Mouse (Mus musculus): ENCODE measurements at regions not wholly inside any gene's neighbourhood (a gene's known extent, or its start where the extent isn't known, plus 50 kb on each side); places are given as distances from the start of the nearest gene placed in this dataset.

DNA sequence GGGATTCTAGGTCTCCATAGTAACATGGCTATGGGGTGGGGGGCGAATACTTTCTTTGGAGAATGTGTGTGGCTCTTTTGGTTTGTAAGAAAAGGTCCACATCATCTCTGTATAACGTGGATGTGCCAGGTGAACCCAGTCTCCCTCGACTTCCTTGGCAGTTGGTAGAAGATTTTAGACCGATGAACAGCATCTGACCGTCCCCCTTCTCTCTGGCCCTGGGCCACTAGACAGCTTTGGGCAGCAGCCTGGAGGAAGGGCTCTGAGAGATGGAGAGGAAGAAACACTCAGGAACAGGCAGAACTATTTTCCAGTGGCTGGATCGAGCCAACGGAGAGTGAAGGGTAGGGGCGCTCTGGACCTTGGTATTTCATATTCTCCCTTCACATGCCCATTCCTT is 217.5 kb upstream of the Cxcr4 start:
- TF ChIP-seq CTCF (IDR thresholded peaks at IDR 0.05; ENCODE audit: low read depth, low read length) (no peak), POLR2A (IDR thresholded peaks at IDR 0.05; ENCODE audit: extremely low read depth, insufficient read depth, low read length) (no peak)

Data from liver, adult 2 months (tissue).